Mouse (Mus musculus): ENCODE results near the gene Desi2.
"Not testable (repeated sequence)": the region's sequence is repeated elsewhere in the genome, so short reads cannot be mapped to it uniquely, and the experiment has no call there.

Desi2 gene

GRCm38 (mm10) chr1:178187216-178187791 is at the start of gene Desi2:
Gene Desi2 (plus strand): TSS chr1:178187417.
- peak; percentile 87 for DNase-seq (ENCODE audit: low spot score)

DNA sequence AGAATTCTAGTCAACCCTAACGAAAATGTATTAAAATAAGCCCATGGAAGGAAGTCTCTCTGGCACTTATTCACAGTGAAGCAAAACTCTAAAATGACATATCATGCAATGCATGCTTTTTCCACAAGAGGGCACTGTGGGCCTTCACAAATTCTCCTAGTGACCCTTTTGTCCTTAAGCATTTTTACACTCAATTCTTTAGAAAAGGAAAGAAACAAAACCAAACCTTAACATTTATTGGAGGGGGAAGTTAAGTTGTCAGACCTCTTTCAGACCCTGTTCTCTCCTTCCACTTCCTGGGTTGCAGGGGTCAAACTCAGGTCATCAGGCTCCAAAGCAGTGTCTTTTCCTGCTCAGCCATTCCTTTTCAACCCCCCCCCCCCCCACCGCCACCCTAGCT is 40.7 kb upstream of the Desi2 start:
- DNase-seq (ENCODE audit: low spot score): peak; percentile 3

- not testable (repeated sequence) for DNase-seq (ENCODE audit: low spot score)
These were observed 40.3 kb upstream of the Desi2 start for GRCm38 (mm10) chr1:178146915-178147314.

GRCm38 (mm10) chr1:178182251-178182650 is 5.0 kb upstream of the Desi2 start:
- DNase-seq (ENCODE audit: low spot score): no peak

DNA sequence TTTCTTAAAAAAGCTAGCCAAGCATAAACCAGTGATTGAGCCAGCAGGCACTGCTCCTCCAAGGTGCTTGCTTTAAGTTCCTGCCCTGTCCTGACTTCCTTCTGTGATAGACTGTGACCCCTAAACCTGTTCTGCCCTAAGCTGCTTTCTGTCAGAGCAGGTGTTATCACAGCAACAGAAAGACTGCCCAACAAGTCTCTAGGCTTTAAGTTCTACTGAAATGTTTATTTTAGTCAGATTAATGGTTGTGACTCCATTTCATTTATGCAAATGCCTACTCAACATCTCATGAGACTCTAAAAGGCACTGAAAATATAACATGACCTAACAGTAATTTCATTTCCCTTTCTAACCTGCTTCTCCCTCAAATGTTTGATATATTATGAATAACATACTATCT is 1.6 kb upstream of the Desi2 start:
- DNase-seq (ENCODE audit: low spot score): no peak

DNA sequence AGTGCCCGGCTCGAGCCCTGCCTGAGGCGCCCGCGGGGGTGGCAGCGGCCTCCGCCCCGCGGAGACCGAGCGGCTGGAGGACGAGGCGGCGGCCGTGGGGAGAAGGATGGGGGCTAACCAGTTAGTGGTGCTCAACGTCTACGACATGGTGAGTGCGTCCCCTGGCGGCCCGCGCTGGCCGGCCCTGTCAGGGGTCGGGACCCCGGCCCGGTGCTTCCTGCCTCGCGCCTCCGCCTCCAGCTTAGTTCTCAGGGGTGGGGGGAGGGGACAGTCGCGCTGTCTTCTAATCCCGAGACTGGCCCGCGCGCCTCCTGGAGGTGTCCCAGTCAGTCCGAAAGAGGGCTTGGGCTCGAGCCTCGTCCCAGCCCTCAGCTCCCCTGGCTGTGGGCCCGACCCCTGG is 593 bp downstream of the Desi2 start:
- DNase-seq (ENCODE audit: low spot score): peak; percentile 23

DNA sequence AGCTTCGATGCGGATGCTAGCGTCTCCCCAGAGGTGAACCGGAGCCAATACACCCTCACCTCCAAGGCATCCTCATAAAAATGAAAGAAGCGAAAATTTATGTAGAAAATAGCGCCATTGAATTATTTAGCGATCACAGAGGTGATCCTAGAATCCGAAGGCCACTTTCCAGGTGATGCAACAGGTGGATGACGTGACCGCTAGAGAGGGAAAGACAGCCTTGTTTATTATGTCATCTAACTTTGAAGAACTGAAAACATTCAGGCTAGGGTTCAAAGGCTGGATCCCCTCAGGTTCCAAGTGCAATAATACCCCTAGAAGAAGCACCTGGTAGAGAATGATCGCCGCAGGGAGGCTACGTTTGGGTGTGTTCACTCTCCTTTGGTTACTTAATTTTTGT is 1.2 kb downstream of the Desi2 start:
- peak; percentile 14 for DNase-seq (ENCODE audit: low spot score)

- no peak for DNase-seq (ENCODE audit: low spot score)
These were observed 18.6 kb downstream of the Desi2 start for GRCm38 (mm10) chr1:178205701-178206325.

GRCm38 (mm10) chr1:178207856-178208255 is 20.6 kb downstream of the Desi2 start:
- DNase-seq (ENCODE audit: low spot score): not testable (repeated sequence)

GRCm38 (mm10) chr1:178209966-178210365 is 22.7 kb downstream of the Desi2 start:
- no peak for DNase-seq (ENCODE audit: low spot score)

DNA sequence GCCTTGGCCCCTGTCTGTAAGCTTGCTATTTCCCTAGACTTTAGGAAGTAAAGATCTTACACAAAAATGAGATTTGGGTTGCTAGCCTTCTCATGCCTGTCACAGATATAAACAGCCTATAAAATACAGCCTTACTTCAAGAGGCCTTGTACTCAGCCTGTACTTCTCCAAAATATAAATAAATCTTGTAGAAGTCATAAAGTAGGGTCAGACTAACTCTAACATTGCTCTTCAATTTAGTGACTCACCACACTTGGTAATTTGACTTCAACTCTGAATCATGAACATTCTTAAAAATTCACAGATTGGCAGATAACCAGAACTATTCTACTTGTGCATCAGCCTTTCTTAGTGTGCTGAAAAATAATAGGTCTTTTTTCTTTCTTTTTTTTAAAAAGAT is 29.9 kb downstream of the Desi2 start:
- DNase-seq (ENCODE audit: low spot score): no peak

- no peak for DNase-seq (ENCODE audit: low spot score)
These were observed 31.1 kb downstream of the Desi2 start for GRCm38 (mm10) chr1:178218305-178218704.

GRCm38 (mm10) chr1:178219166-178220077 is 32.2 kb downstream of the Desi2 start:
- no peak for DNase-seq (ENCODE audit: low spot score)

DNA sequence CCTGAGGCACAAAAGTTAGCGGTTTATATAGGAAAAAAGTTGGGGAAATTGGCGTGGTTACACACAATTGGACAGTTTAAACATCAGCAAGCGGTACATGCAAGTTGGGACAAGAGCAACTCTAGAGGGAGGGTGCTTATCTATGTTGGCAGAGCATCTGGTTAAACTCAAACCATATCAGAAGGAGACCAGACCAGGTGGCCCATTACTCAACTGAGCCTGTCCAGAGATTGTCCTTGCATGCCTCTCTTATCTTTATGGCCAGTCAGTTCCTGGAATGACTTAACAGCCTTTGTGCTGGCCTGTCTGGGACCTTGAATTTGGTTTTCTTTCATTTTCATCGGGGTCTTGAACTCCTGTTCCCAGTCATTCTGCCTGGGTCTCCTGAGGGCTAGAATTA is 41.7 kb downstream of the Desi2 start:
- not testable (repeated sequence) for DNase-seq (ENCODE audit: low spot score)

DNA sequence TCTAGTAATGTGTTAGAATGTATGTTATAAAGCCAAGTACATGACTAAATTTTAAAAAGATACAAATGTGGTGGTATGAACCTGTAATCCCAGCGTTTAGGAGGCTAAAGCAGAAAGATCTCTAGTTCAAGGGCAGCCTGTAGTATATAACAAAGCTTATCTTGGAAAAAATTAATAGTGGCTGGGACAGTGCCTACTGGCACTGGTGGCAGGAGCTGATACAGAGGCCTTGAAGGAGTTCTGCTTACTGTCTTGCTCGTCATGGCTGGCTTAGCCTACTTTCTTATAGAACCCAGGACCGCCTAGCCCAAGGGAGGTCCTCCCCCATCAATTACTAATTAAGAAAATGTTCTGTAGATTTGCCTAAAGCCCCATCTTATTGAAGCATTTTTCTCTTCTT is 46.9 kb downstream of the Desi2 start:
- DNase-seq (ENCODE audit: low spot score): no peak

GRCm38 (mm10) chr1:178235919-178236466 is 48.8 kb downstream of the Desi2 start:
- no peak for DNase-seq (ENCODE audit: low spot score)

- no peak for DNase-seq (ENCODE audit: low spot score)
These were observed 51.5 kb downstream of the Desi2 start for GRCm38 (mm10) chr1:178238676-178239075.

DNA sequence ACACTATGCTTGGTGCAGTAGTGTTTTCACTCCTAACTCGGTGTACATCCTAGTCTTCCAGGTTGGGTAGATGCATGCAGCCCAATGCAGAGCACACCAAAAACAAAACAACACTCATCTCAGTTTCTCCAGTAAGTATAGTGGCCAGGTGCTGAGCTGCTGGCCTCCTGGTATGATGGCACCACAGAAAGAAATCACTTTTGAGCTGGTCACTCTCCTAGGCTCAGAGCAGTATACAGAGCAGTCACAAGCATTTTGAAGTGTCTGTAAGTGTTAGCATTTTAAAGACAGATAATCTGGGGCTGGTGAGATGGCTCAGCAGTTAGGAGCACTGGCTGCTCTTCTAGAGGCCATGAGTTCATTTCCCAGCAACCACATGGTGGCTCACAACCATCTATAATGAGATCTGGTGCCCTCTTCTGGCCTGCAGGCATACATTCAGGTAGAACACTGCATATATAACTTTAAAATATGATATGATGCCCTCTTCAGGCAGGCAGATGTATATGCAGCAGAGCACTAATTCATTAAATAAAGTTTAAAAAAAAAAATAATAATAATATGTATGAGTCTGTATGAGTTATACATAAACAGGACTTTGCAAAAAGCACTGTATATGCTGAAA is 54.8 kb downstream of the Desi2 start:
- peak; percentile 34 for DNase-seq (ENCODE audit: low spot score)

DNA sequence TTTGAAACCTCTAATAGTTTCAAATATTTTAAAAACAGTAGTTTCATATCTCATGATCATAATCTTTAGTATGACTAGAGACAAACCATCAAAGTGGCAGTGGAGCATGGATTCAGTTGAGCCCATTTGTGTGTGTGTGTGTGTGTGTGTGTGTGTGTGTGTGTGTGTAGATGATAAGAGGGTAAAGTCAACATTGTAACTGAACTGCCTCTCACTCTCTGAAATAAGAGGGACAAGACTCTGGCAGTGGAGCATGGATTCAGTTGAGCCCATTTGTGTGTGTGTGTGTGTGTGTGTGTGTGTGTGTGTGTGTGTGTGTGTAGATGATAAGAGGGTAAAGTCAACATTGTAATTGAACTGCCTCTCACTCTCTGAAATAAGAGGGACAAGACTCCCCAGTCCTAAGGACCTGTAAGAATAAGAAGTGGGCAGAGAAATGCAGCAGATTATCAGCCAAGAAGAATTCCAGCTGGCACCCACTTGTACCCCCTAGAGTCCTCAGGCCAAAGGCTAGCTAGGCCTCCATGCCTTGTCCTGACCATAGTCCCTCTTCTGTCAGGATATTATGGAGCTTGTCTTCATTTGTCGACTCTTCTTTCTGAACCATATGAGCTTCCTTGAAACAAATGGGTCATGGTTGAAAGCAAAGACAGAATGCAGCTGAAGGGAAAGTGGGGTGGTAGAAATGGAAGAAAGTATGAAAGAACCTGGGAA is 61.0 kb downstream of the Desi2 start:
- no peak for DNase-seq (ENCODE audit: low spot score)

DNA sequence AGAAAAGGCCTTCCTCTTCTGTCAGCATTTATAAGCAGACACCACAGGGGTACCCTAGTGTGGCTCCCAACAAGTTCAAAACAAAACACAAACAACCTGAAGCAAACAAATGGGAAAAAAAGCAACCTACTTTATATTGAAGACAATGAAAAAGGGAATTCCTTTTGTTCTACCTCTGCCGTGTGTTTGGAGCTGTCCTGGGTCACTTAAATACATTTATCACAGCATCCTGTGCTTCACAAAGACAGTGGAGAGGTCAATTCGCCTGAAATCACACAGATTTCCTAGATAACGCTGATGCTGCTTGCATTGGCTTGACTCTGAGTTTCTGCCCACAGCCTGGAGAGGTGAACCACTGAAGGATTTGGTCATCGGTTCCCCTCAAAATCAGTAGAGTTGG is 67.4 kb downstream of the Desi2 start:
- no peak for DNase-seq (ENCODE audit: low spot score)

DNA sequence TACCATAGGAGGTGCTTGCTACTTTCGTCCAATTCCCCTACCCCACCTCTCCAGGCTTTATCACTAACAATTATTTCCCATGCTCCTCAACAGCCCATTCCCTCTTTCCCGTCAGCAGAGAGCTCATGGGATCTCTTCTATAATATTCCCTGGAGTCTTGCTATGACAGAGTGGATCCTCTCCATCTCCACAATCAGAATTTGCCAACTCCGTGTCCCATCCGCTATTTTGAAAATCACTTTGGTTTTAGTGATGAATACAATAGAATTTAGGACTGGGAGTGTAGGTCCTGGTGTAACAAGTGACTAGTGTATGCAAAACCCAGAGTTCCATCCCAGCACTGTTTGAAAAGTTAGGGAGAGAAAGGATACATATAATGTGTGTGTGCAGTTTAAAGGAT is 69.1 kb downstream of the Desi2 start:
- DNase-seq (ENCODE audit: low spot score): no peak

GRCm38 (mm10) chr1:178258821-178259220 is 71.6 kb downstream of the Desi2 start:
- no peak for DNase-seq (ENCODE audit: low spot score)
